18 mouse cellular contexts compared by ENCODE assay signal in genomic region chr3:51371826-51372225, GRCm38 (mm10). TPM values are rescaled to one million over a fixed set of nuclear protein-coding genes. Genes with fewer than 3 reads are reported as not detected.
"Had no signal": no experiment of that assay in that cellular context is flagged by ENCODE, and none has a peak within 500 bp of the region (broad histone marks: within the 10 kb centered on the region; RNA-seq: fewer than 3 reads in every experiment).

No protein-coding gene starts in this region.

- H3K4me1 ChIP-seq: neural tube, embryonic 13.5 days; neural tube, embryonic 15.5 days; stomach, embryonic 15.5 days had no signal

- H3K27me3 ChIP-seq: neural tube, embryonic 13.5 days; neural tube, embryonic 15.5 days; stomach, embryonic 15.5 days had no signal

- H3K27ac ChIP-seq: neural tube, embryonic 13.5 days; neural tube, embryonic 15.5 days; stomach, embryonic 15.5 days; stomach, postnatal 0 days had no signal

- H3K9me3 ChIP-seq: neural tube, embryonic 13.5 days; neural tube, embryonic 15.5 days; stomach, embryonic 15.5 days had no signal

- H3K4me3 ChIP-seq: neural tube, embryonic 13.5 days; neural tube, embryonic 15.5 days; stomach, embryonic 15.5 days had no signal

- H3K36me3 ChIP-seq: neural tube, embryonic 13.5 days; neural tube, embryonic 15.5 days; stomach, embryonic 15.5 days had no signal

- DNase-seq: retina, postnatal 1 day; right cerebral cortex, adult 18-20 months; right cerebral cortex, postnatal 14 days; right cerebral cortex, postnatal 25 days; right cerebral cortex, postnatal 4 days; spleen, adult 18-20 months; thymus, adult 18-20 months; thymus, adult 2 months; thymus, postnatal 14 days; thymus, postnatal 25 days; thymus, postnatal 36 days; thymus, postnatal 4 days had no signal

- H3K4me2 ChIP-seq: neural tube, embryonic 13.5 days; neural tube, embryonic 15.5 days; stomach, embryonic 15.5 days had no signal

- H3K9ac ChIP-seq: neural tube, embryonic 13.5 days; neural tube, embryonic 15.5 days; stomach, embryonic 15.5 days had no signal

RNA-seq across cellular contexts. Expression of gene Mgarp, which starts 24.7 kb away (rescaled TPM):
- total RNA-seq: neutrophil, adult 5-6 weeks had no signal
- polyA plus RNA-seq: neural tube, embryonic 14.5 days had no signal
